Comparison of ENCODE assay signal across 22 mouse cellular contexts in the genomic region with DNA sequence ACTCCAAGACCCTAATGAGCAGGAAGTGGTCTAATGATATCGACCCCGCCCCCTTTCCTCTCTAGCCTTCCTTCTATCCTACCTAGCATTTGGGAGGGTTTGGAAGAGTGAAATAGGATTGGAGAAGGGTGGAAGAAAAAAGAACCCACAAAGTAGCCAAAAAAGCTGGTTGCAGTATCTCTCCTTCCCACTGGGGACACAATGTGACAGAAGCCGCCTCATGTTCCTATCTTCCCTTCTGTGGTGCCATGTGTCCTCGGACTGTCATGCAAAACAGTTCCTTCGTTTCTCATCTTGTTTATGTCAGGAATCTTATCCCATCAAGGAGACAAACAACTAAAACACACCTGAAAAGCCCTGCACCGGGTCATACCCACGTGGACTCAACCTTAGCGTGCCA. TPM values are rescaled to one million over a fixed set of nuclear protein-coding genes. Genes with fewer than 3 reads are reported as not detected.
DNase-seq lines count a peak whose midpoint lies in the region; ATAC-seq and TF ChIP-seq lines count a peak whose summit lies in the region.
"Had no signal": no experiment of that assay in that cellular context is flagged by ENCODE, and none has a peak within 500 bp of the region (broad histone marks: within the 10 kb centered on the region; RNA-seq: fewer than 3 reads in every experiment).

No protein-coding gene starts in this region.

- no peak overlapping the region for H3K4me3 ChIP-seq in hindbrain, embryonic 11.5 days (ENCODE audit: low read depth, low read length)
- no peak overlapping the region for H3K4me3 ChIP-seq in hindbrain, embryonic 10.5 days
- H3K4me3 ChIP-seq in left cerebral cortex, adult 2 months: no peak overlapping the region
- H3K4me3 ChIP-seq in limb, embryonic 10.5 days: no peak overlapping the region
- H3K4me3 ChIP-seq: embryonic facial prominence, embryonic 12.5 days; gastrocnemius, adult 2 months; heart, embryonic 12.5 days; hindbrain, embryonic 15.5 days; intestine, embryonic 15.5 days; midbrain, embryonic 12.5 days had no signal

- no peak overlapping the region for H3K9ac ChIP-seq in hindbrain, embryonic 11.5 days (ENCODE audit: low read depth, low read length)
- H3K9ac ChIP-seq: embryonic facial prominence, embryonic 12.5 days; heart, embryonic 12.5 days; hindbrain, embryonic 15.5 days; intestine, embryonic 15.5 days; liver, embryonic 14.5 days; midbrain, embryonic 12.5 days had no signal

- peaks cover 8% of the 10 kb centered on the region for H3K4me1 ChIP-seq in hindbrain, embryonic 11.5 days (replicated peaks; ENCODE audit: control insufficient read depth, insufficient read depth, low read length)
- peaks cover 26% of the 10 kb centered on the region for H3K4me1 ChIP-seq in hindbrain, embryonic 10.5 days (replicated peaks)
- peaks cover 19% of the 10 kb centered on the region for H3K4me1 ChIP-seq in limb, embryonic 10.5 days

- intact Hi-C loops in left cerebral cortex, adult 2 months (cut with DNase I): loop anchor here (2.0 kb wide), 2 partner anchors 79 to 99 kb away; no protein-coding TSS in a partner anchor

- peak; percentile 14 for TF ChIP-seq CTCF in left cerebral cortex, adult 2 months (IDR thresholded peaks at IDR 0.05)

- WGBS in hindbrain, embryonic 11.5 days: 79% methylated on average over 8 of the region's 8 CpGs
- WGBS in hindbrain, embryonic 10.5 days: 79% methylated on average over 8 of the region's 8 CpGs
- 82% methylated on average over 8 of the region's 8 CpGs for WGBS in limb, embryonic 10.5 days

- H3K4me2 ChIP-seq in hindbrain, embryonic 11.5 days (replicated peaks; ENCODE audit: low read depth, low read length): no peak overlapping the region
- H3K4me2 ChIP-seq: embryonic facial prominence, embryonic 12.5 days; heart, embryonic 12.5 days; hindbrain, embryonic 15.5 days; intestine, embryonic 15.5 days; midbrain, embryonic 12.5 days had no signal

- H3K36me3 ChIP-seq in hindbrain, embryonic 11.5 days (ENCODE audit: control insufficient read depth, insufficient read depth, low read length): no peaks in the 10 kb centered on the region
- H3K36me3 ChIP-seq in hindbrain, embryonic 10.5 days: no peaks in the 10 kb centered on the region
- peaks cover 4% of the 10 kb centered on the region; the same call in 1 of the 2 replicates for H3K36me3 ChIP-seq in limb, embryonic 10.5 days
- H3K36me3 ChIP-seq: embryonic facial prominence, embryonic 12.5 days; hindbrain, embryonic 15.5 days; intestine, embryonic 15.5 days; midbrain, embryonic 12.5 days had no signal

- peak; percentile 7 for DNase-seq in hindbrain, embryonic 11.5 days (ENCODE audit: low spot score)
- DNase-seq in hindbrain, embryonic 10.5 days (ENCODE audit: low spot score): no peak
- no peak for DNase-seq in left cerebral cortex, adult 2 months (ENCODE audit: extremely low spot score in 1 of 2, low spot score in 2 of 2)
- no peak for DNase-seq in left cerebral cortex, adult 18-20 months (ENCODE audit: low spot score in 2 of 2)
- DNase-seq in ES-CJ7 (ENCODE audit: low read depth, low spot score): peak; percentile 45
- DNase-seq in limb, embryonic 10.5 days (ENCODE audit: low spot score): peak; percentile 27
- no peak for DNase-seq in right cerebral cortex, postnatal 4 days
- DNase-seq: gastrocnemius, postnatal 36 days; lung, adult 2 months had no signal

- H3K27ac ChIP-seq in hindbrain, embryonic 11.5 days (ENCODE audit: low read depth, low read length): no peak overlapping the region
- no peak overlapping the region for H3K27ac ChIP-seq in hindbrain, embryonic 10.5 days
- no peak overlapping the region for H3K27ac ChIP-seq in left cerebral cortex, adult 2 months
- H3K27ac ChIP-seq in limb, embryonic 10.5 days: no peak overlapping the region
- H3K27ac ChIP-seq: embryonic facial prominence, embryonic 12.5 days; gastrocnemius, adult 2 months; hindbrain, embryonic 15.5 days; intestine, embryonic 15.5 days; liver, embryonic 14.5 days; midbrain, embryonic 12.5 days had no signal

- no peaks in the 10 kb centered on the region for H3K27me3 ChIP-seq in hindbrain, embryonic 11.5 days (ENCODE audit: control insufficient read depth, insufficient read depth, low read length)
- 0 out of 2 replicates have a peak, but pooled peaks cover 3% of the 10 kb centered on the region for H3K27me3 ChIP-seq in hindbrain, embryonic 10.5 days (ENCODE audit: insufficient read depth, poor library complexity, severe bottlenecking)
- peaks cover 23% of the 10 kb centered on the region for H3K27me3 ChIP-seq in limb, embryonic 10.5 days (ENCODE audit: low read depth, poor library complexity, severe bottlenecking)
- H3K27me3 ChIP-seq: embryonic facial prominence, embryonic 12.5 days; hindbrain, embryonic 15.5 days; intestine, embryonic 15.5 days had no signal

- ATAC-seq in hindbrain, embryonic 11.5 days (ENCODE audit: low FRiP score): no peak

- H3K9me3 ChIP-seq in hindbrain, embryonic 11.5 days (ENCODE audit: control insufficient read depth, low read length): no peaks in the 10 kb centered on the region
- H3K9me3 ChIP-seq in hindbrain, embryonic 10.5 days: no peaks in the 10 kb centered on the region
- H3K9me3 ChIP-seq in limb, embryonic 10.5 days (replicated peaks): no peaks in the 10 kb centered on the region
- H3K9me3 ChIP-seq: embryonic facial prominence, embryonic 12.5 days; heart, embryonic 12.5 days; hindbrain, embryonic 15.5 days; intestine, embryonic 15.5 days; midbrain, embryonic 12.5 days had no signal

RNA-seq across cellular contexts. Expression of gene Eogt, which starts 42.9 kb away (rescaled TPM):
- polyA plus RNA-seq in hindbrain, embryonic 11.5 days (2014; fragmentation: Nextera tagmentation; extraction: Ambion mirVana): 8.4 and 8.6 TPM in 2 replicates
- polyA plus RNA-seq in hindbrain, embryonic 10.5 days (2016; fragmentation: Nextera tagmentation; extraction: Ambion mirVana): 8.7 and 11.0 TPM in 2 replicates
- 10 to 100 TPM; 30.2 to 31.2 TPM for total RNA-seq in left cerebral cortex, adult 2 months (2021)
- 10 to 100 TPM; 20.8 to 21.2 TPM for total RNA-seq in left cerebral cortex, adult 18-20 months (2021)
- 20.8 and 22.0 TPM in 2 replicates for polyA plus RNA-seq in limb, embryonic 10.5 days (2016; fragmentation: Nextera tagmentation; extraction: Ambion mirVana)

RNA-seq across cellular contexts. Expression of gene Fam19a4, which starts 45.9 kb away (rescaled TPM):
- 4.6 and 6.8 TPM in 2 replicates for polyA plus RNA-seq in hindbrain, embryonic 11.5 days (2014; fragmentation: Nextera tagmentation; extraction: Ambion mirVana)
- polyA plus RNA-seq in hindbrain, embryonic 10.5 days (2016; fragmentation: Nextera tagmentation; extraction: Ambion mirVana): 3.7 and 5.7 TPM in 2 replicates
- total RNA-seq in left cerebral cortex, adult 2 months (2021): under 1 TPM; 0.16 to 0.54 TPM
- total RNA-seq in left cerebral cortex, adult 18-20 months (2021): under 1 TPM; 0.30 to 0.40 TPM
- polyA plus RNA-seq in limb, embryonic 10.5 days (2016; fragmentation: Nextera tagmentation; extraction: Ambion mirVana): 0.48 and 0.56 TPM in 2 replicates
- total RNA-seq: heart, adult 18-20 months; heart, postnatal 4 days; monocyte, adult 5-6 weeks had no signal
- polyA plus RNA-seq: heart, postnatal 0 days; kidney, adult 2 months; small intestine, adult 2 months had no signal

Comparison
In these comparisons a context has a peak if more than half of its experiments do, and no peak if none do; other contexts are left out.
1. DNase-seq: peak in hindbrain, embryonic 11.5 days (single experiment), ES-CJ7 (single experiment) and limb, embryonic 10.5 days (single experiment); none in hindbrain, embryonic 10.5 days (single experiment), left cerebral cortex, adult 2 months (0 of 2), left cerebral cortex, adult 18-20 months (0 of 2) and right cerebral cortex, postnatal 4 days (single experiment).